Mouse (Mus musculus) kidney, adult 18-20 months (tissue): ENCODE measurements at regions not wholly inside any gene's neighbourhood (a gene's known extent, or its start where the extent isn't known, plus 50 kb on each side); places are given as distances from the start of the nearest gene placed in this dataset.
A peak's percentile ranks its signal among the peaks of the same experiment; 100 is the strongest.

Source experiments
- DNase-seq: peaks from one replicate; pipeline ENCODE4 v3.0.0; 2021

DNA sequence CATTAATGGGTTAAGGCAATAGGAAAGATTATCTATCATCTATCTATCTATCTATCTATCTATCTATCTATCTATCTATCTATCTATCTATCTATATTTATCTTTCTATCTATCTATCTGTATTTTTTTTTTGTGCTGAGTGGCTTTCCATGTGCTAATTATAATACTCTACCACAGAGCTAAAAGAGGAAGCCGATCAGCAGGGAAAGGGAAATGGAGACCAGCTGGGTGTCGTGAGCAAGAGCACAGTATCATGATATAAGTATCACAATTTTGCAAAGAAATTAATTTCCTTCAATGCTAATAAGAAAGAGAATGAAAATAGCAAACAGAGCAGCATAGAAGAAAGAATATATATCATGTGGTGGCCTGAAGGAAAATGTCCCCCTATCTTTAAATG, 69.6 kb downstream of the Cldn1 start:
- DNase-seq, result no peak

DNA sequence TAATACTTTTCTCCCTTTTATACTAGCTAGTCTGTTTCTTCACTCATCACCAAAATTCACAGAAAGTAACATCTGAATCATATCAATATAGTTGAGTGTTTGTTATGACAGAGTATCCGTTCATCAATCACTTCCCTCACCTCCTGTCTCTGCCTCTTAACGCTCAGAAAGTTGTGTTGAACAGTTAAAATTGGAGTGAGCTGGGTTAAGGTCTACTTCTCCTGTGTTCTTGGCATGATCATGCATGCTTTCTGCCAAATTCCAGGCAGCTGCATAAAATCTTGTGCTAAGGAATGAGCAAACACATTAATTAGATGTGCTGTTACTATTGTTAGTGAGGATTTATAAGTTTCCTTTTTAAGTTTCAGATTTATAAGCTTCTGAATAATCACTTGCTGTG, 79.9 kb downstream of the Cldn1 start:
- no peak for DNase-seq

DNA sequence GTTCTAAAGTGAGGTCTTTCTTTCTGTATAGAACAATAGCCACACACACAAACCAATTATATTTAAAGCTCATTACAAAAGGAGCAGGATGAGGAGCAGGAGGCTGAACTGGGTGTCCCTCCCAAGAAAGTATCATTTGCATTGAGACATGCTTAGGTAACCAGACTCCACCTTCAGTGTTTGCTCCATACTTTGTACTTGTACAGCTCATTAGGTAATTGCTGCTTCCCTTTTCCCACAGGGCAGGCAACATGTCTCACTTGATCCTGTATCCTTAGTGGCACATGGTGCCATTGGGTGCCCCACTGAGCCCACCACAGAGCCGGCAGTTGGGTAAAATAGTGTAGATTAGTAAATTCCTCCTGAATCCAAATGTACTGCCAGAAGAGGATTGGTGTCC, 86.0 kb downstream of the Cldn1 start:
- no peak for DNase-seq

DNA sequence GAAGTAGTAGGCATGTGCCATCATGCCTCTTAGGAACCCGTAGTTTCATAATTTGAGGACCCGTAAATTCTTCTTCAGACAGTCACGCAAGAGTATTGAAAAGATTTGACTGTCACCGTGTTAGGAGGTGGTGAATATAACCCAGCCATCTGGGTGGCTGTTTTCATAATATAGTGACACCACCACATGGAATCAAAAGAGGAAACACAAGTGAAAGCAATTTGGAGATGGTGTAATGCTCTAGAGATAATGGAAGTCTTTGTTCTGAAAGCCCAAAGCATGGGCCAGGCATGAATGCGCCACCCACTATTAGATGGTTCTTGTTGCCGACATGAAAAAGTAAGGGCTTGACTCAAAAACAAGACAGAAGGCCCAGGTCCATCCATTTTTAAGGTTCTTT, 86.9 kb downstream of the Cldn1 start:
- no peak for DNase-seq

DNA sequence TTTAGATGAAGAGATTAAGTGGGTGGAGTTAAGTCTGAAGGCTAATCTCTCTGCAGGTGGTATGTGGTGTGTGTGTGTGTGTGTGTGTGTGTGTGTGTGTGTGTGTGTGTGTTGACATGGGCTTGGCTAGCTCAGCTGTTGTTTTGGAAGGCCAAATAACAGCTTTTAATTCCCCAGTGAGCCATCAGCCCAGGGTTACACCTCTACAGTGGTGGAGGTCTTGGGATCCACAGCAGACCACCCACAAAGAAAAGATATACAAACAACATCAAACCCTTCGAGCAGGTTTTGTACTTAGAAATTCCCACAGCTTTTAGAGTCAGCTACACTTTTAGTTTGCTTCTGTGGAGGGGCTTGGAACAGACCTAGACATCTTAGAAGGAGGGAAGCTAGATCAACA, 89.2 kb downstream of the Cldn1 start:
- no peak for DNase-seq

DNA sequence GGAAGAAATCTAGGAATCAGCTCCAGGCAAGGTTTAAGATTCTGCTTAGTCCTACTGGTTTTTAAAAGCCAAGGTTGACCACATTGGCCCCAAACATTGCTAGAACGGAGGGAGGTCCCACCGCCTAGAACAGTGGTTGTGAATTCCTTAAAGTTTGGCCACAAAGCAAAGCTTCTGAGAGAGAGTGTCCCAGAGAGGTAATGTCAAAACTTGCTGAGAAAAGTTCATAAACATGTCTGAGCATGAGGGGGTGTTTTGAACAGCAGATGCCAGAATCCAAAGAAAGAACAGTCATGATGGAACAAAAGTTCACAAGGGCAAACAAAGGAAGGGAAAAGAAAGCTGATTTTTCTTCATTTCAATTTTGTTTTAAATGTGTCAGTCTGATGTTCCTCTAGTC, 90.1 kb downstream of the Cldn1 start:
- no peak for DNase-seq

DNA sequence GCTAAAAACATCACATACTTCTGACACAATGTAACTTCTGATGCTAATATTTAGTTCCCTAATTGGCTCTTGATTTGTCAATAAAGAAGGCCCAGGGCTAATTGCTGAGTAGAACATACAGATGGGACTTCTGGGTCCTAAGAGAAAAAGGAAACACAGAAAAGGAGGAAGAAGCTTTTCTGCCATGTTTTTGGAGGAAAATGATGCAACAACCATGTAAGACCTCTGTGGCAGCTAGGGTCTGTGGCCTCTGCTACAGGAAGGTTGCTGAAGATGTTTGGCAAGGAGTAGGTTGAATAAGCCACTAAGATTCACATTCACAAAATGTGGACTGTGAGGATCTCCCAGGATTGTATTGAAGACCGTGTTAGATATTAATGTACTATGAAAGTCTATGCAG, 94.9 kb downstream of the Cldn1 start:
- DNase-seq, result no peak

DNA sequence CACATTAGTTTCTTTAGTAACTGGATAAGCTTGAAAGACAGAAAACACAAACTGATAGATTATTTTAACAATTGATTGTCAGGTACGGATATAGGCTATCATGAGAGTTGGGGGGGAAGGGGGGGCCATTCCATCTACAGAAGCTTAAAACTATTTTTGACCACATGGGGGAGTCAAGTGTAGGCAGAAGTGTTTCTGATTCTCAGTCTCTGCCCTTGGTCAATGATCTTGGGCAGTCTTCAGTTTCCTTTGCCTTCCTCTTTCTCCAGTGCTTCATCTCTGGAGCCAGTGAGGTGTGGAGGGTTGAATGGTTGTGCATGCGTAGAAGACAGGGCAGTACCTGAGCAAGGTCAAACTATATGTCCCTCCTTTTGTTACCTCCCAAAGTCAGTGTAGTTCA, 118.8 kb downstream of the Cldn1 start:
- peak; percentile 8 for DNase-seq

DNA sequence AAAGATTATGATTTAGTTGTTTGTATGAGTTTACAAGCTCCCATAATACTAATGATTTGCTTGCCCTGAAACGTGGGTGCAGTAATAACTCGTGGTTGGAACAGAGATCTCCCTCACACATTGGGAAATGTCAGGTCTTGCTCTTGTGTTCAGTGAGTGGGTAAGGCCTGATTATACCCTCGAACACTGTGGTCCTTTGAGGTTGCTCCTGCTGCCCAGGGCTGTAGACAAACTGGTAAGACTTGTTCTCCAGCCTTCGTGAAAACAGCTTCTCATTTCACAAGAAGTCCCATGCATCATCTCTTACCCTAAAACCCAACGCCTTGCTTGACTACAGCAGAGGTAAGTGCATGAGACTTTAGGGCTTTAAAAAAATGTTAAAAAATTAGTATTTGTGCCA, 119.9 kb downstream of the Cldn1 start:
- DNase-seq, result no peak

DNA sequence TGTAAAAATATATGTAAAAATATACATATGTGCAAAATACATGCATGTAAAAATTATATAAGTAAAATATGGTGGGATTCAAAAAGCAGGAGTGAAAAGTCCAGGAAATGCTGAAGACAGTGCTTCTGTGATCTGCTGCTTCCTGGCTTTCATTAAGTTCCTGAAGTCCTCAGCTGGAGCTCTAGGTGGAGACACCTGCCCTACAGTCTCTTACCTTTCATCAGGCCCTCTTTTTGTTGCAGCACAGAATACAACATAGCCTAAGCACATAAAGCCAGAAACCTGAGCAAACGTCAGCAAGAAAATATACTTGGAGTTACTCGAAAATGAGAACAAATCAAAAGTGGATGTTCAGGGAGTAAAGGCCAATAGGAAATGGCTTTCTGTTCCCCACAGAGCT, 120.6 kb downstream of the Cldn1 start:
- no peak for DNase-seq

DNA sequence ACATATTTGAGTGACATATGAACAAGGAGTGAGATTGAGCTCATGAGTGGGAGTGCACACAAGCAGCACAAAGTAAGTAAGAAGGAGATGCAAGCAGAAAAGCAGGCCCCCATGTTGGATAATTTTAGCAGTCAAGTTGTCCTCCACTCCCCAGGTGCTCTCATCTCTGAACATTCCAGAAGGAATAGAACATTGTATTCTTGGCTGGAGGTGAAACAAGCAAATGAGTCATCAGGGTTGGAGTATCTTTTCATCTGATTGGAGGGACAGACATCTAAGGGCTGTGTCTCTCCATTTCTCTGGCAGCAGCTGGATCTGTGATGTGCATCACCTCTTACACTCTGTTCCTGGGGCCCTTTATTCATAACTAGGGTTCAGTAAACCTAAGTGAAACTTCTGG, 122.7 kb downstream of the Cldn1 start:
- DNase-seq, result no peak

DNA sequence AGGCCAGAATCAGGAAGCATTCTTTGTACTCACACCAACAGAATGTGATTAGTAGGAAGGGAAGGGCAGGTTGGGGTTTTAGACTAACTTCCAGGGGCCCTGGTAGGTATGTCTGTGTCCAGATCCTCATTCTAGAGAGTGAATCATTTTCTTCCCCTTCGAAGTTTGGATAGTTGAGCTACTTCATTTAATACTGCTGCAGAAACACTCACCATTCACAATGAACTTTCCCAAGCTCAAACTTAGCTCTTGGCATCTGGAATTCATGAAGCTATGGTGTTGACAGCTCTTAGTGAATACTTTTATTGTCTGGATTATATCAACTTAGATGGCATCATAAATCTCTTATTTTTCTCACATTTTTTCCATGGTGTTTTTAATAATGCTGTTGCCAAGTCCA, 123.7 kb downstream of the Cldn1 start:
- DNase-seq, result no peak

DNA sequence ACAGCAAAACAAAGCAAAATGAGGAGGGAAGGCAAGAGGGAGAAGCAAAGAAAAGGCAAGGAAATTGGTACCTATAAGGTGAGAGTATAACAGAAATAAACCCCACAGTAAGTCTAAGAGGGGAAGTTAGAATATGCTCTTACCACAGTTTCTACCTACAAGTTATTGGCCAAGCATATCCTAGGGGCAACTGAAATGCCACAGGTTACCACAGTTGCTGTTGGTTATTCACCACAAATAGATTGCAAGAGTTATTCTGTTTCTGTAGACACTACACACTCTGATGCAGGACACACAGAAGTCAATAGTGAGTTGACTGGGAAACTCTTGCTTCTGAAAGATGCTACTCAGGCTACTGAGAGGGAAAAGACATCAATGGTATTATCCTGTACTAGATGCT, 129.7 kb upstream of the P3h2 start:
- DNase-seq, result no peak

DNA sequence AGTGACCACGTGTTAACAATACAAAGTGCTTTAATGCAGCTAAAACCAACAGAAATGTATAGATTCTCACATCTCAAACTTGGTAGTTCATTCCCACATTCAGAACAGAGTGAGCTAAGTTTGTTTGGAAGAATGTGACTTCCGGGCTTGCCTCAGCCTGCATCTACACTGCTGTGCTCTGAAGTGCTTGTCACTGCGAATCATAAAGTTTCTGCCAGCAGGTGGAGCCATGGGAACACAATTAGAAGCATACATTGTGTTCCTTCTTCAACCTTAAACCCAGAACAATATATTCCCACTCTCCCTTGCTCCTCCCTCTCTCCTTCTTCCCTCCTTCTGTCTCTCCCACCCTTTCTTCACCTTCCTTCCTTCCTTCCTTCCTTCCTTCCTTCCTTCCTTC, 128.5 kb upstream of the P3h2 start:
- peak; percentile 86 for DNase-seq

DNA sequence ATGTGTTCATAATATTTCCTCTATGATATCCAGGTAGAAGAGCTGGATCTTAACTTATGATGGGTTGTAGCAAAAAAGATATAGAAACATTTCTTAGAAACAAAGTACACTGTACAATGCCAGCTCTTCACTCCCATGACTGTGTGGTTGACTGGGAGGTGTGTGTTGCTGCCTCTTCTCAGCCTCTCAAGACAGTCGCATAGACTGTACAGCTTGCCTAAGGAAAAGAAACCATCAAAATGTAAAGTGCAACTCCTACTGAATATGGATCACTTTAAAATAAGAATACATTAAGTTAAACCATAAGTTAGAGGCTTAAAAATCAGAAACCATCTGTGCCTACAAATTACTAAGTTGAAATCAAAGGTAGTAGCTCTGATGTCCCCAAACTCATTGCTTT, 125.5 kb upstream of the P3h2 start:
- no peak for DNase-seq

DNA sequence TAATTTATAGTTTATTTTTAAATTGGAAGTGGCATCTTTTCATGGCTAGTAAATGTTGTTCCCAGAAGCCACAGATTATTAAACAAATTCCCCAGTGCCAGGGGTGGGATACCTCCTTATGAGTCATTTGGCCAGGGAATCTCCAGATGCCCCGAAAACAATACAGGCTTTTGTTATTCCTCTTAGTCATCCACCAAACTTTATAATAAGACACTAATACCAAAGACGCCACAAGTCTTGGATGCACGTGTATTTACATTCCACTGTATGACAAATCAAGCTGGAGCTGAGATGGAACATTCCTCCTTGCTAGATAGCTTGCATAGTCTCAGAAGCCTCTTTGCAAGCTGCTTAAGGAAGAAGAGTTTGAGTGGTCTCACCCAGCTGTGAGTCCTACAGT, 105.8 kb upstream of the P3h2 start:
- no peak for DNase-seq

DNA sequence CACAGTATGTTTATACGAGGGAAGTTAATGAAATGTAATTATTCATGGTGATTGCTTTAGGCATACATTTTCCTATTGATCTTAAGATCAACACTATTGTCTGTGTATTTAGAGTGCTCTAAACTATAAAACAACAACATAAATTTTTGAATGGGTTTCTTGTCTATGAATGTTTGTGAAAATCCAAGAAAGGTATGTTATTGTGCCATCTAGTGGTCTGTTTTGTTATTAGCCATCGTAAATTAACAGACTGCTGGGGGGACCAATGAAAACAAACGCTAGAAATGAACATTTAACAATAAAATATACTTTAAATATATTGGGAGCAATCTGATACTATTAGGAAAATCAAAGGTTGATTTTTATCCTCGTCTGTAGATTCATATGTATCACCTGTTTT, 93.5 kb upstream of the P3h2 start:
- no peak for DNase-seq

DNA sequence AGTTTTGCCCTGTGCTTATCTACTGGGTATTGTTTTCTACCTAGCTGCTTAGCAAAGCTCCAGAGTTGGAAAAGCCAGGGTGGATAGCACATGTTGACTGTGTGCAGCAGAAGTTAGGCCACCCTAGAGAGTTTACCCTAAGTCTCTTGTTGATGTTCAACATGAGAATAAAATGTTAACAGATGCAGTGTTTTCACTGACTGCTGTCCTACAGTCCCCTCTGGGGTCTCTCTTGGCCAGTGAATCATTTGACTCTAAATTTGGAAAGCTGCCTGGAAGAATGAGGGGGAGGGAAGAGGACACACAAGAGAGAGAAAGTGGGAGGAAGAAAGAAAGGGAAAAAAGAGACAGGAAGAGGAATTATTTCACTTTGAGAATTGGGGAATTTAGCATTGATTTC, 90.8 kb upstream of the P3h2 start:
- DNase-seq, result no peak

DNA sequence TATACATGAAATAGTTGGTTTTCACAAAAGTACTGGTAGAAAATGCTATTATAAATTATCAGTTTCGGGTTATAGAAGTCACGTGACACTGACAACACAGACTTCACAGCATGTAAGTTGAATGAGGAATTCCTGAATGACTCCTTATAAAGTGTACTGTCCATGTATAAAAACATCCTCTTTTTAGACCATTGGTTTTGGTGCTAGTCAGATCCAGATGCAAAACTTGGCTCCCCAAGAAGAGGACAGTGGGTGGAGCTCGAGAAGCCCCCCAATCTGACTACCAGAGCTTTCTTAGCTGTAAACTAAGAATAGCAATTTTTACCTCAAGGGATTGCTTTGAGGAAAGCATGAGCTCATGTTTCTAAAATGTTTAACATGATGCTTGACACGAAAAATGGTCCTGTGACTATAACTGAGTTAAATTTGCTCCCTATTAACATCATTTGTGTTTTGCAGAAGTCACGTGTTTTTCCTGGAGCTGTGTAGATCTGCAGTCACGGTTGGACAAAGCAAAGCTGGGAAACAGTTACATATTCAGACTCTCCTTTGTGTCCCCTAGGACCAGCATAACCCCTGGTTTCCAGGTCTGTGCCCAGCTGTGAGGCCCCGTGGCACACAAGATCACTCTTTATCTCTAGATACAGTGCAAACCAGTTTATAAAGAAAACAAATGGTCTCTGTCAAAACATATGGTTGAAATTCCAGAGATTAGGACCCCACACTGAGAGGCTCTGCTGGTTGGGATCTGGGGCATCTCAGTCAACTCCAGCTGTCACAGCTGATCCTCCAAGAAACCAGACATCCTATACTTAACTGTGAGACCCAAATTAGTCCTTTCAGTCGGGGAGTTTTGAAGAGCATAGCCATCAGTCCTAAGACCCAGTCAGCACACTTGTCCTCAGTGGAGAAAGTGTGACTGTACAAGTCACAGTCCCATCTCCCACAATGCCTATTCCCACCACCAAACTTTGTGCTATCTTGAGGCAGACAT, 80.0 kb upstream of the P3h2 start:
- DNase-seq, result no peak

DNA sequence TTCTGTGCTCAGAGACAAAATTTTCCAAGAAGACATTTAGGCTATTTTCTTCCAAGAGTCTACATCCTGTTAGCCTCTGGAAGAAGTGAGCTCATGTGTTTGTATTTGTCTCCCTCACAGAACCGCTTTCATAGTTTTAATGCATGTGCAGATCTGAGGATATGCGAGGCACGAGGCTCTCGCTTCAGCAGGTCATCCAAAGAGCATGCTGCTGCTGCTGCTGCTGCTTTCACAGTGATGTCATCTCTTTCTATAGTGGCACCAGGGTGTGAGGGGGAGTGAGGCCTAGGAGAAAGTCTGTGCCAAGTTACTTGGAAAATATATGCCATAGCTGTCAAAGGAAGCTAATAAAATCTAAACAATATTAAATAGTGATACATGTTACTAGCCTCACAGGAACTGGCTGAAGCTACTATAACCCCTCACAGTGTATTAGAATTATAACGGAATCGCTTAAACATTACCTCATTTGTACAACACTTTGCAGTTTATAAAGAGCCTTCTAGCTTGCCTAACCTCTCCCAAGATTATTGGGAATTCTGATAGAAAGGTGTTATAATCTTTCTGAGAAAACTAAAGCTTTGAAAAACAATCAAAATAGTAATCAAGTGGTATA, 79.2 kb upstream of the P3h2 start:
- DNase-seq, result no peak

DNA sequence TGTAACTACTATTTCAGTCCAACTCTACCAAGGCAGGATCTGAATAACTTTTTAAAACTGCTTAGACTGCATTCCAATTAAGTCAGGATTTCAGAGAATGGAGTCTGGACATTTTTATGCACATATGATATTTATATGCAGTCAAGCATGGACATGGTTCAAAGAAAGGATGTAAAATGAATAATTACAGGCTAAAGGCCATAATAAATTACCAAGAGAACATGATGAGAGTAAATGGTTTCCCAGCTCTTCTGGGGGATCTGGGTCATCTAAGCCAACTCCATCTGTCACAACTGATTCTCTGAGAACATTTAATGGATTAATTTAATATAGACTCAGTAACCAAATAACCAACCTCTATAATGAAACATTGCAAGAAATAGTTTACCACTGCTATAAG, 77.9 kb upstream of the P3h2 start:
- DNase-seq, result no peak

DNA sequence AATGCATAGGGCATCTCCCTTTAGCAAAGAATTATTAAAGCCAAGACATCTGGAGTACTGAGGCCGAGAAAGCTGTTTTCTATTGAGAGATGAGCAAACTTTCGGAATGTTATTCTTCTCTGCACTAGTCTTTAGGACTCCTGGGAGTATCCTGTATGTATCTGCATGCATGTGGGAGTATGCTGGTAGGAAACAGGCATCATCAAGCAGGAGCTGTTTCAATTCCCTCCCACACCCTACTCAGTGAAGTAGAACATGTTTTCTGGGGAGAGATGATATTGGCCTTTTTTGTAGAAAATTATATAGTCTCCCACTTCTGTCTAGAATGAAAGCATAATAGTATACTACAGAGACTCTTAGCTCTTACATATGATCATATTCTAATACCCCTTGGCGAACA, 76.1 kb upstream of the P3h2 start:
- DNase-seq, result no peak

DNA sequence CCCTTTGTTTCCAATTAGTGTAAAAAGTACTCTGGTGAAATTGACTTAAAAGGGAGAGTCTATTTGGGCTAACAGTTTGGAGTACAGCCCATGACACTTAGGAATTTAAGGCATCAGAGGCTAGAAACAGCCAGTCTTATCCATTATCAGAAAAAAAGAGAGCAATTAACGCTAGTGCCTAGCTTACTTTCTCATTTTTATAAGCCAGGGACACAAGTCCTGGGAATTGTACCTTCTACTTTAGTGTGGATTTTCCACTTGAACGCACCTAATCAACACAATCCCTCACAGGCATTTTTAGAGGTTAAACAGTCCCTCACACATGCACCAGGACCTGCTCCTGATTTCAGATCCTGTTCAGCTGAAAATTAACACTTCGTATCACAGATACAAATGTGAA, 65.9 kb upstream of the P3h2 start:
- DNase-seq, result no peak

DNA sequence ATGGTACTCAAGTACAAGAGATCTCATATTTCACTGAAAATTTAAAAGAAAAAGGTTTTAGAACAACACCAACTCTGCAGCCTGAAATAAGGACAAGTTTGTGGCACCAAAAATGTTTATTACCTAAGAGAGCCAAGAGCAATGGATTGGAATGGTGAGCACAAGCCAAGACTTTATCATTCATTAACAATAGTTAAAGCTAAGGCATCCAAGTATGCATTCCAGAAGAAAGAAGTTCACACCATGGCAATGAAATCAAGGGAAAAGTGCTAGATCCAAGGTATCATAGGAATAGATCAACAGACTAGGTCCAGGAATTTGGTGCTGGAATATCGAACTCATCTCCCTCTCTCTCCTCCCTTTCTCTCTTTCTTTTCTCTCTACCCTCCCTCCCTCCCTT, 63.8 kb upstream of the P3h2 start:
- DNase-seq, result no peak

DNA sequence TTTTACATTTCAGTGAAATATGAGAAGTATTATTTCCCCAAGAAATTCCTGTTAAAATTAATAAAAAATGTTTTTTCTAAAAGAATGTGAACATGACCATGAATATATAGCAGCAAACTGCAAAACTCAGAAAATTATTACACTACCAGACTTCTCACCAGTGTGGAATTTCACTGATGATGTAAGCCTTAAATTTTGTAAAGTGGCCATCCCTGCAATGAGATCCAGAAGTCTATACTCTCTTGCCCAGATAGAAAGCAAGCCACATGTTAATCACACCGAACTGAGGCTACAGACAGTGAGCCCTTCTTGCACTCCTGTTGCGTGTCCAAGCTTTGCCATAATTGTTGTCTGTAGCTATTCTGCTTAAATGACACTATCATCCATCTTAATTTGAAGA, 62.6 kb upstream of the P3h2 start:
- no peak for DNase-seq
